Mouse (Mus musculus): ENCODE results near the gene Dbnl. TPM values are rescaled to one million over a fixed set of nuclear protein-coding genes. Genes with fewer than 3 reads are reported as not detected.
"Not testable (repeated sequence)": the region's sequence is repeated elsewhere in the genome, so short reads cannot be mapped to it uniquely, and the experiment has no call there.

Dbnl gene
- polyA plus RNA-seq, 1 experiment: 71.0 TPM

DNA sequence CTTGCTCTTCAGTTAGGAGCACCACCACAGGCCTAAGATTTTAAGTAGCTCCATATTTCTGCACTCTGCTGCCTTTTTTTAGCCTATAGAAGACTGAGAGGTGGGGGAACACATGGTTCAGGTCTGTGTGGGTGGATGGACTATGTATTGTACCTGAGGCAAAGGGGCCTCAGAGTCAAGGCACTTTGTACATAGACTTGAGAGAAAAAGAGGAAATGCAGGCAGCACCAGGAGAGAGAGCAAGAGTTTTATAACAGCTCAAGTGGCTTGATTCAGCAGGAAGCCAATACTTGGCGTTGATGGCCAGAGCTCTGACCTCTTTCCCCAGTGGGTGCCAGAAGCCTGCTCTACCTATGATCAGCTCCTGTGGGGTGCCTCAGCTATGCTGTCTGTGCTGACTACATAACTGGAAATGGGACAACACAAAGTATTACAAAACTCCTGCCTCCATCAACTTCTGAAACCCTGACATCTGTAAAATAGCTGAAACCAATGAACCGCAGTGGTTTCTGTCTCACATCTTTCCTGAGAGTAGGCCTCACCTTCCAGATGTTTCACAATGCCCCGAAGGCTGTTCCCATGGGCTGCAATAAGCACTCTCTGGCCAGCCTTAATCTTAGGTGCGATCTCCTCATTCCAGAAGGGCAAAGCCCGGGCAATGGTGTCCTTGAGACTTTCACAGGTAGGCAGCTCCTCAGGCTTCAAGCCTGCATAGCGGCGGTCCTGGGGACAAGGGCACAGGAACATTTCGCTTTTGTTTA, 14.3 kb downstream of the Dbnl start:
- Histone ChIP-seq H3K36me3 (ENCODE audit: control insufficient read depth, insufficient read depth) (peaks cover 6% of the 10 kb centered on the region), H3K27me3 (ENCODE audit: control insufficient read depth, insufficient read depth, insufficient read length) (no peaks in the 10 kb centered on the region), H3K4me3 (peak overlapping the region; percentile 29), H3ac (ENCODE audit: control insufficient read depth, insufficient read length) (no peak overlapping the region), H3K4me2 (ENCODE audit: low read depth) (peak overlapping the region; percentile 60), H3K79me2 (ENCODE audit: control insufficient read depth, insufficient read depth) (no peaks in the 10 kb centered on the region)
- TF ChIP-seq TCF12 (IDR thresholded peaks at IDR 0.05; ENCODE audit: insufficient read depth, poor library complexity, severe bottlenecking): no peak
- TF ChIP-seq POLR2AphosphoS2 (IDR thresholded peaks at IDR 0.05; ENCODE audit: insufficient read length, low read depth): peak; percentile 80

DNA sequence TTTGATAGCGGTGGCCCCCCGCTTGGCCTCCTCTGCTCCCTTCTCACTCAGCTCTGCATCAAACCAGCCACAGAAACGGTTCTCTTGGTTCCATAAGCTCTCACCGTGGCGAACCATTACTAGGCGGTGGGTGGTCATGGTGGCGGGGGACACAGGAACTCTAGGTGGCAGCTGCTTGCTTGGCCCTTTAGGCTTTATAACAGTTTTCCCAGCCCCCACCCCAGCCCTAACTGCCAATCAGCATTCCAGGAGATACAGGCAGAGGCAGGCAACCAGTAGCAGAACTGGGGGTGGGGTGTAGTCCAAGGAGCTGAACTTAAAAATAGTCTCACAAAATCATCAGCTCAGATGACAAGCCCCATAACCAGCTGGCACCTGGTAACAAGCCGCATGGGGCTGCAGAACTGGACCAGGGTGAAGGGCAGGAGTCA, 15.3 kb downstream of the Dbnl start, which contains the start of gene Pgam2:
Gene Pgam2 (minus strand): TSS at position 183 of the 431 bp plus-strand sequence.
- H3K36me3 ChIP-seq (ENCODE audit: control insufficient read depth, insufficient read depth): no peaks in the 10 kb centered on the region
- TF ChIP-seq POLR2AphosphoS2 (IDR thresholded peaks at IDR 0.05; ENCODE audit: insufficient read length, low read depth) (peak; percentile 56), USF1 (IDR thresholded peaks at IDR 0.05; ENCODE audit: low read depth) (no peak), MYOD1 (IDR thresholded peaks at IDR 0.05; ENCODE audit: control insufficient read depth in 1 of 3, insufficient read length in 2 of 3, low read depth in 2 of 3) (peak; percentile 15 to 67 (median 37)), POLR2A (IDR thresholded peaks at IDR 0.05; ENCODE audit: insufficient read length, low read depth) (peak; percentile 72), CEBPB (IDR thresholded peaks at IDR 0.05; ENCODE audit: insufficient read depth, poor library complexity, severe bottlenecking) (no peak), E2F4 (IDR thresholded peaks at IDR 0.05; ENCODE audit: insufficient read depth) (no peak), MYOG (IDR thresholded peaks at IDR 0.05; ENCODE audit: control insufficient read depth in 1 of 3, insufficient read depth in 1 of 3, insufficient read length in 2 of 3, low read depth in 2 of 3) (peak in 2 of 3 experiments; percentile 17 to 45)
- H3ac ChIP-seq (ENCODE audit: control insufficient read depth, insufficient read length): no peak within 1 kb of the TSS
- H3K27me3 ChIP-seq (ENCODE audit: control insufficient read depth, insufficient read depth, insufficient read length): no peaks in the 10 kb centered on the region
- H3K4me2 ChIP-seq (ENCODE audit: low read depth): peak within 1 kb of the TSS; percentile 60
- H3K4me3 ChIP-seq: peak within 1 kb of the TSS; percentile 29
- no peaks in the 10 kb centered on the region for H3K79me2 ChIP-seq (ENCODE audit: control insufficient read depth, insufficient read depth)

DNA sequence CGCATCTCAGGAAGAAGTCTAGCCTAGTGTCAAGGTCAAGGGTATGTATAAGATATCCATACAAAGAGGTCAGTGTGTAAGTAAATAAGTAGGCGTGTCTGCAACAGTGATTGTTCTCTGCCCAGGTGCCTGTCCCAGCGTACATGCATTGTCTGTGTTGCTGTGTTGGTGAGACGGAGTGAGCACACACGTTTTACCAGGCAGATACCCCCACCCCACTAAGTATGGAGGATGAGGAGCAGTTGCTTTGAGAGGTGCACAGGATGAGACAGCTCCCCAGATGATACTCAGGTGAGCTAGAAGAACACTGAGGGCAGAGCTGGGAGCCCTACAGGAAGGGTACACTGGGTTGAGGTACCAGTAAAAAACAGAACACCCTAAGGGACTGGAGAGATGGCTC, 15.9 kb downstream of the Dbnl start:
- H3K4me2 ChIP-seq (ENCODE audit: low read depth): peak overlapping the region; percentile 19

DNA sequence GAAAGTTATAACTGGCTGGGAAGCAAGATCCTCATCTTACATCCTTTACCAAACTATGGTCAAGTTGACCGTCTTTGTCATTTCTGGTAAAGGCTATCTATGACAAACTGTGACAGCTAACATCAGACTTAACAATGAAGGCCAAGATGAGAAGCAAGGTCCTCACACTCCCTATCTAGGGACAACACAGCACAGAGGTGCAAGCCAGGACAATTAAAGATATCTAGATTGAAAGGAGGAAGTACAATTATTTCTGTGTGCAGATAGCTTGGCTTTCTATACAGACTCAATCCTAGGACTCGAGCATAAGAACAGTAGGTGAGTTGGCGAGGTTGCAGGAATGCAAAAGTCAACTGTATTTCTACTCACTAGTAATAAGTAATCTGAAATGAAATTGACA, 17.4 kb downstream of the Dbnl start:
- Histone ChIP-seq H3K27me3 (ENCODE audit: control insufficient read depth, insufficient read depth, insufficient read length) (no peaks in the 10 kb centered on the region), H3K36me3 (ENCODE audit: control insufficient read depth, insufficient read depth) (no peaks in the 10 kb centered on the region), H3K4me3 (no peak overlapping the region), H3ac (ENCODE audit: control insufficient read depth, insufficient read length) (no peak overlapping the region), H3K79me2 (ENCODE audit: control insufficient read depth, insufficient read depth) (no peaks in the 10 kb centered on the region), H3K4me2 (ENCODE audit: low read depth) (no peak overlapping the region)
- TF ChIP-seq CEBPB (IDR thresholded peaks at IDR 0.05; ENCODE audit: insufficient read depth, poor library complexity, severe bottlenecking): no peak
- TF ChIP-seq E2F4 (IDR thresholded peaks at IDR 0.05; ENCODE audit: insufficient read depth): no peak
- no peak for TF ChIP-seq MYOD1 (IDR thresholded peaks at IDR 0.05; ENCODE audit: control insufficient read depth in 1 of 3, insufficient read length in 2 of 3, low read depth in 2 of 3)
- TF ChIP-seq POLR2A (IDR thresholded peaks at IDR 0.05; ENCODE audit: insufficient read length, low read depth): no peak
- TF ChIP-seq TCF3 (IDR thresholded peaks at IDR 0.05; ENCODE audit: insufficient read length, low read depth): no peak
- no peak for TF ChIP-seq REST (IDR thresholded peaks at IDR 0.05; ENCODE audit: insufficient read depth, insufficient read length)
- TF ChIP-seq SRF (IDR thresholded peaks at IDR 0.05; ENCODE audit: control insufficient read depth, insufficient read length, low read depth): no peak
- no peak for TF ChIP-seq POLR2AphosphoS2 (IDR thresholded peaks at IDR 0.05; ENCODE audit: insufficient read length, low read depth)
- TF ChIP-seq MYOG (IDR thresholded peaks at IDR 0.05; ENCODE audit: control insufficient read depth in 1 of 3, insufficient read depth in 1 of 3, insufficient read length in 2 of 3, low read depth in 2 of 3): no peak
- no peak for TF ChIP-seq MAX (IDR thresholded peaks at IDR 0.05; ENCODE audit: low read depth)
- no peak for TF ChIP-seq USF1 (IDR thresholded peaks at IDR 0.05; ENCODE audit: low read depth)
- no peak for TF ChIP-seq TCF12 (IDR thresholded peaks at IDR 0.05; ENCODE audit: insufficient read depth, poor library complexity, severe bottlenecking)

More for the DNA sequence above, 15.9 kb downstream of the Dbnl start:
- Histone ChIP-seq H3K36me3 (ENCODE audit: control insufficient read depth, insufficient read depth) (no peaks in the 10 kb centered on the region), H3K4me3 (no peak overlapping the region), H3K27me3 (ENCODE audit: control insufficient read depth, insufficient read depth, insufficient read length) (no peaks in the 10 kb centered on the region), H3ac (ENCODE audit: control insufficient read depth, insufficient read length) (no peak overlapping the region), H3K79me2 (ENCODE audit: control insufficient read depth, insufficient read depth) (no peaks in the 10 kb centered on the region)
- no peak for TF ChIP-seq CEBPB (IDR thresholded peaks at IDR 0.05; ENCODE audit: insufficient read depth, poor library complexity, severe bottlenecking)
- TF ChIP-seq TCF12 (IDR thresholded peaks at IDR 0.05; ENCODE audit: insufficient read depth, poor library complexity, severe bottlenecking): no peak
- TF ChIP-seq MYOG (IDR thresholded peaks at IDR 0.05; ENCODE audit: control insufficient read depth in 1 of 3, insufficient read depth in 1 of 3, insufficient read length in 2 of 3, low read depth in 2 of 3): no peak
- no peak for TF ChIP-seq MYOD1 (IDR thresholded peaks at IDR 0.05; ENCODE audit: control insufficient read depth in 1 of 3, insufficient read length in 2 of 3, low read depth in 2 of 3)
- TF ChIP-seq USF1 (IDR thresholded peaks at IDR 0.05; ENCODE audit: low read depth): no peak
- TF ChIP-seq E2F4 (IDR thresholded peaks at IDR 0.05; ENCODE audit: insufficient read depth): no peak
- no peak for TF ChIP-seq SRF (IDR thresholded peaks at IDR 0.05; ENCODE audit: control insufficient read depth, insufficient read length, low read depth)
- no peak for TF ChIP-seq REST (IDR thresholded peaks at IDR 0.05; ENCODE audit: insufficient read depth, insufficient read length)
- TF ChIP-seq TCF3 (IDR thresholded peaks at IDR 0.05; ENCODE audit: insufficient read length, low read depth): no peak
- TF ChIP-seq MAX (IDR thresholded peaks at IDR 0.05; ENCODE audit: low read depth): no peak
- no peak for TF ChIP-seq POLR2A (IDR thresholded peaks at IDR 0.05; ENCODE audit: insufficient read length, low read depth)
- no peak for TF ChIP-seq POLR2AphosphoS2 (IDR thresholded peaks at IDR 0.05; ENCODE audit: insufficient read length, low read depth)

DNA sequence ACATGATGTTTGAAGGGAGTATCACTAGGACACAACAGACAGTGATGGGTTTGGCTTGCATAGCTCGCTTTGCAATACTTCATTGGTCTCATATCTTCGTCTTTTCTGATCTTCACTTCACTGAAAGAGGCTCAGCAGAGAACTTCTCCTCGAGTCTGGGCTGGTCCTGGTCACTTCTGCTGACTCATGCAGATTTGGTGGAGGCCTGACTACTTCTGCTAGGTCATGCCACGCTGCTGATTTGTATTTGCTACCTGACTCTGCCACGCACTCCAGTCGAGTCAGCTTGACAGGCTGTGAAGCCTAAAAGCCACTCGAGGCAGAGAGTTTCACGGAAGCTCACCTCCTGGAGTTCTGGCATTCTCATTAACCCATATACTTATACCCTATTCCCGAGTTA, 19.7 kb downstream of the Dbnl start:
- H3K27me3 ChIP-seq (ENCODE audit: control insufficient read depth, insufficient read depth, insufficient read length): no peaks in the 10 kb centered on the region
- H3K36me3 ChIP-seq (ENCODE audit: control insufficient read depth, insufficient read depth): no peaks in the 10 kb centered on the region
- TF ChIP-seq MAX (IDR thresholded peaks at IDR 0.05; ENCODE audit: low read depth): no peak
- TF ChIP-seq REST (IDR thresholded peaks at IDR 0.05; ENCODE audit: insufficient read depth, insufficient read length): no peak
- no peak for TF ChIP-seq POLR2A (IDR thresholded peaks at IDR 0.05; ENCODE audit: insufficient read length, low read depth)
- no peak for TF ChIP-seq CEBPB (IDR thresholded peaks at IDR 0.05; ENCODE audit: insufficient read depth, poor library complexity, severe bottlenecking)
- TF ChIP-seq E2F4 (IDR thresholded peaks at IDR 0.05; ENCODE audit: insufficient read depth): no peak
- no peak for TF ChIP-seq USF1 (IDR thresholded peaks at IDR 0.05; ENCODE audit: low read depth)
- no peak for TF ChIP-seq TCF3 (IDR thresholded peaks at IDR 0.05; ENCODE audit: insufficient read length, low read depth)
- no peak for TF ChIP-seq TCF12 (IDR thresholded peaks at IDR 0.05; ENCODE audit: insufficient read depth, poor library complexity, severe bottlenecking)
- no peak overlapping the region for H3K4me3 ChIP-seq
- H3K79me2 ChIP-seq (ENCODE audit: control insufficient read depth, insufficient read depth): no peaks in the 10 kb centered on the region
- no peak overlapping the region for H3ac ChIP-seq (ENCODE audit: control insufficient read depth, insufficient read length)
- H3K4me2 ChIP-seq (ENCODE audit: low read depth): no peak overlapping the region

DNA sequence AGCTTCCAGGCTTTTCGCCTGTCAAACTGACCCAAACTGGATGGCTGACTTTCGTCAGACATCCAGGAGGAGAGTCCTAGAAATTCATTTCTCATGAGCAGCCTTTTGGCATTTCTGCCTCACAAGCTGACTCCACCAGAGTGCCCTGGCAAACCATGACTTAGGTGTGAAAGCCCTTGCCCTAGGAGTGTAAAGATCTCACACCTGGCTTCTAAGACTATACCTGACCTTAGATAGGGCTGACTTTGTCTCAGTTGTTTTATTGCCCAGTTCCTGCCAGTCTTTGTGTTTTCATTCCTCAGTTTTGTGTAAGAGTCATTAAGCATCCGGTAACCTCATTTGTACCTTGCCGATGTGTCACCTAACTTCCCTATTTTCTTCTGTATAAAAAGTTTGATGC, 21.2 kb downstream of the Dbnl start:
- not testable (repeated sequence) for H3K4me3 ChIP-seq; H3ac ChIP-seq (ENCODE audit: control insufficient read depth, insufficient read length); H3K36me3 ChIP-seq (ENCODE audit: control insufficient read depth, insufficient read depth); H3K4me2 ChIP-seq (ENCODE audit: low read depth); H3K27me3 ChIP-seq (ENCODE audit: control insufficient read depth, insufficient read depth, insufficient read length); H3K79me2 ChIP-seq (ENCODE audit: control insufficient read depth, insufficient read depth)

Data from myocyte (in vitro differentiated cells).